Mouse (Mus musculus) small intestine, adult 2 months (tissue): ENCODE data around the gene Mtf2.

ENCODE experiments used
- CTCF ChIP-seq: fragments of 200-500 bp; IDR thresholded peaks from 2 replicates; pipeline ENCODE4 v1.5.1; 2012; ENCODE audit warnings: low read depth, mild to moderate bottlenecking, control low read depth, inconsistent platforms, low read length, moderate library complexity, mixed read lengths; ENCODE audit not compliant: insufficient replicate concordance, insufficient read length; ENCODE audit errors: extremely low read depth
- POLR2A ChIP-seq: fragments of 200-500 bp; IDR thresholded peaks from 2 replicates; pipeline ENCODE4 v1.6.1; 2012; ENCODE audit warnings: low read depth, mild to moderate bottlenecking, control low read depth, inconsistent platforms, low read length, moderate library complexity

GRCm38 (mm10) chr5:108097676-108098075, 32.2 kb downstream of the Mtf2 start:
- TF ChIP-seq POLR2A = no peak
- no peak for TF ChIP-seq CTCF
